Mouse (Mus musculus) ES-E14 (cell line): ENCODE data around the gene Zfp433. TPM values are rescaled to one million over a fixed set of nuclear protein-coding genes. Genes with fewer than 3 reads are reported as not detected.

ENCODE experiments used
- total RNA-seq: library from RNA; depleted of rRNA; stranded (reverse); fragments of 300-350 nt; gene quantifications from 2 replicates; pipeline ENCODE4 v1.2.3, GENCODE M21; 2012; rRNA removed

The Zfp433 gene
- total RNA-seq, 1 experiment = 7.3 TPM

Other genes with a start within 250 kb of the Zfp433 start
- gene Nfic, start 249.2 kb upstream of the Zfp433 start, total RNA-seq = 4.9 and 6.3 TPM in 2 replicates
- 5.0 and 8.2 TPM in 2 replicates for gene Celf5, start 222.1 kb upstream of the Zfp433 start, total RNA-seq
- 254 and 393 TPM in 2 replicates for gene Ncln, start 208.4 kb upstream of the Zfp433 start, total RNA-seq
- 0.94 and 1.9 TPM in 2 replicates for gene S1pr4, start 204.7 kb upstream of the Zfp433 start, total RNA-seq
- 11.8 and 16.6 TPM in 2 replicates for gene Gna15, start 180.6 kb upstream of the Zfp433 start, total RNA-seq
- 52.1 and 53.4 TPM in 2 replicates for gene Gna11, start 159.6 kb upstream of the Zfp433 start, total RNA-seq
- 102 and 145 TPM in 2 replicates for gene Aes, start 145.3 kb upstream of the Zfp433 start, total RNA-seq
- gene Tle2, start 130.3 kb upstream of the Zfp433 start, total RNA-seq = 2.4 and 2.6 TPM in 2 replicates
- 17.7 and 22.0 TPM in 2 replicates for gene Tle6, start 103.8 kb upstream of the Zfp433 start, total RNA-seq
- 2.3 and 2.5 TPM in 2 replicates for gene BC025920, start 98.6 kb upstream of the Zfp433 start, total RNA-seq
- gene Sirt6, start 77.0 kb upstream of the Zfp433 start, total RNA-seq = 14.5 and 16.7 TPM in 2 replicates
- 14.4 and 18.6 TPM in 2 replicates for gene Ankrd24, start 76.3 kb upstream of the Zfp433 start, total RNA-seq
- 5.3 and 5.5 TPM in 2 replicates for gene Gm10778, start 55.8 kb upstream of the Zfp433 start, total RNA-seq
- gene Gm3055, start 66.3 kb downstream of the Zfp433 start, total RNA-seq = 7.0 and 10.1 TPM in 2 replicates
- gene Gm4767, start 107.4 kb downstream of the Zfp433 start, total RNA-seq = 1.6 and 2.6 TPM in 2 replicates
- gene Gm32687, start 159.1 kb downstream of the Zfp433 start, total RNA-seq = not detected in 2 replicates
- gene Zfp781, start 225.7 kb downstream of the Zfp433 start, total RNA-seq = 6.2 and 6.6 TPM in 2 replicates